Mouse (Mus musculus) layer of hippocampus, adult 8-10 months (tissue): ENCODE data around the gene Gsk3a. TPM values are rescaled to one million over a fixed set of nuclear protein-coding genes. Genes with fewer than 3 reads are reported as not detected.

Experiments used
- DNase-seq, 2 experiments: peaks; one replicate each; pipeline ENCODE4 v3.0.0; 2022; ENCODE audit warnings: low spot score in 2 of 2
- total RNA-seq, 4 experiments: library from RNA; stranded (reverse); gene quantifications; 2 replicates each; pipeline ENCODE4 v1.2.4; 2022

Gene Gsk3a
- total RNA-seq, 4 experiments from 2014 or later = 198 to 216 (median 204) TPM

GRCm38 (mm10) chr7:25250141-25250972 lies 12.7 kb upstream of the Gsk3a start, which contains the start of gene Erf:
TSS of gene Erf (minus strand) at chr7:25250761.
- peak; percentile 92 to 95 for DNase-seq

GRCm38 (mm10) chr7:25249314-25250140 lies 11.9 kb upstream of the Gsk3a start:
- DNase-seq = peak in 1 of 2 experiments; percentile 58

- DNase-seq = no peak
Observed at GRCm38 (mm10) chr7:25248846-25249313, 11.2 kb upstream of the Gsk3a start.

GRCm38 (mm10) chr7:25248018-25248647 lies 10.5 kb upstream of the Gsk3a start:
- peak; percentile 74 to 88 for DNase-seq

GRCm38 (mm10) chr7:25247498-25247897 lies 9.8 kb upstream of the Gsk3a start:
- no peak for DNase-seq

GRCm38 (mm10) chr7:25246759-25247137 lies 9.1 kb upstream of the Gsk3a start:
- no peak for DNase-seq

- peak; percentile 62 to 71 for DNase-seq
Observed at GRCm38 (mm10) chr7:25246079-25246758, 8.6 kb upstream of the Gsk3a start.

GRCm38 (mm10) chr7:25244562-25245369 lies 7.1 kb upstream of the Gsk3a start:
- no peak for DNase-seq

- no peak for DNase-seq
Observed at GRCm38 (mm10) chr7:25243361-25243760, 5.7 kb upstream of the Gsk3a start.

- peak; percentile 79 to 84 for DNase-seq
Observed at GRCm38 (mm10) chr7:25241062-25241461, 3.4 kb upstream of the Gsk3a start.

- DNase-seq = no peak
Observed at GRCm38 (mm10) chr7:25240631-25241030, 3.0 kb upstream of the Gsk3a start.

GRCm38 (mm10) chr7:25238829-25239623 lies 1.4 kb upstream of the Gsk3a start:
- peak; percentile 89 to 90 for DNase-seq

- DNase-seq = peak; percentile 96
Observed at GRCm38 (mm10) chr7:25238015-25238706, 510 bp upstream of the Gsk3a start.

GRCm38 (mm10) chr7:25235526-25235925 lies 2.1 kb downstream of the Gsk3a start:
- DNase-seq = no peak

- DNase-seq = no peak
Observed at GRCm38 (mm10) chr7:25233061-25233460, 4.6 kb downstream of the Gsk3a start.

GRCm38 (mm10) chr7:25232101-25232648 lies 5.5 kb downstream of the Gsk3a start:
- DNase-seq = no peak

GRCm38 (mm10) chr7:25230690-25231285 lies 6.9 kb downstream of the Gsk3a start:
- DNase-seq = no peak
